Mouse (Mus musculus): ENCODE data around the gene Fzd9.

DNA sequence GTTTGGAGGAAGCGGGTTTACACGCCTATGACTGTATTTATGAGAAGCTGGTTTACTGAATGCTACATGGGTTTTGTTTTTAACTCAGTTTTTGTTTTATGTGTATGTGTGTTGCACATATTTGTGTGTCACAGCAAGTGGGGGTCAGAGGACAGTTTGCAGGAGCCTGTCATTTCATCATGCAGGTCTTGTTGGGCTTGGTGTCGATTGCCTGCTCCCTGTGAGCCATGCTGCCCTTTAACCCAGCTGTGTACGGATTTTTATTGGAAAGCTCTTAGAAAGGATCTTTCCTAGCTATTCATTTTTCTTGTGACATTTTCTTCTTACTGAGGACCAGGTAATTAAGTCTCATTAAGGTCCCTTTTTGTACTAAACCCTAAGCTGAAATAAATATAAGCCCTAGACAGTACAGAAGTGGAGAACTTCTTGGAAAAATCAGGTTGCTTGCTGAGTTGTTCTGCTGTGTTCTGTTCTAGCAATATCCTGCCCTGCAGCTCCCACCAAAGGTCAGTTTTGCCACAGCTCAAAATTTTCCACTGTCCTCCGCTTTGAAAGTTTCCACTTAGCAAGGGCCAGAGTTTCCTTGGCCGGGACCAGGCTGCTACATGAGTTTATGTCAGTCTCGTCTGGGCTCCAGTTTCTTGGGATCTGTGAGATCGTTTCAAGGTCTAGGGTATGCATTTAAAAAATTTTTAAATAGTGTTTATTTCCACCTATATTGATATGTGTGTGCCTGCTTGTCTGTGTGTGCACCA lies 17.7 kb downstream of the Fzd9 start:
- TF ChIP-seq CTCF (conservative IDR thresholded peaks at IDR 0.05 in 1 of 2, IDR thresholded peaks at IDR 0.05 in 1 of 2; ENCODE audit: low read depth in 2 of 2, low read length in 2 of 2) (no peak), POLR2A (IDR thresholded peaks at IDR 0.05; ENCODE audit: low read depth, low read length) (no peak), EP300 (IDR thresholded peaks at IDR 0.05; ENCODE audit: low read length) (no peak), TCF12 (IDR thresholded peaks at IDR 0.05; ENCODE audit: low read depth, low read length) (no peak), JUN (IDR thresholded peaks at IDR 0.05; ENCODE audit: insufficient read depth, low read depth, low read length) (no peak), ZKSCAN1 (IDR thresholded peaks at IDR 0.05; ENCODE audit: borderline replicate concordance, low read depth, low read length) (no peak), HCFC1 (IDR thresholded peaks at IDR 0.05; ENCODE audit: low read depth, low read length) (no peak), GABPA (IDR thresholded peaks at IDR 0.05; ENCODE audit: insufficient replicate concordance, low read depth, low read length) (no peak), JUND (conservative IDR thresholded peaks at IDR 0.05; ENCODE audit: low read depth, low read length) (no peak), E2F4 (IDR thresholded peaks at IDR 0.05; ENCODE audit: insufficient replicate concordance, low read depth, low read length) (no peak), NELFE (IDR thresholded peaks at IDR 0.05; ENCODE audit: low read depth, low read length) (no peak)
